Mouse (Mus musculus): Measurements from ENCODE around the gene Trim68.

DNA sequence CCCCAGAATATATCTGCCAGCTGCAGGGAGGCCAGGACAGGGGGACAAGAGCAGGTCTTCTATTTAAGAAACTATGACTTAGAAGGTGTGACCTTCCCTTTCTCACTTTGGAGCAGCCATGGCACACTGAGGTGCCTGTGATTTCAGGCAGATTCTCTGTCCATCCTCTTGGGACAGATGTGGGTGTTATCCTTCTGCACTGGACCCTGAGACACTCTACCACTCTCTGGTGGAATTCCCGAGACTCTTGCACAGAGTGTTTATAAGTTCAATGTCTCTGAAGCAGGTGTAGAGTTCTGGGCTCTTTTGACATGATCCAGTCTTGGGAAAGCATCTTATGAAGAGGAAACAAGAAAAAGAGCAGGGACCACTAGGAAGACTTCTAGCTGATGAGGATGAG lies 49.0 kb downstream of the Trim68 start, which contains the start of gene Olfr554:
- TF ChIP-seq CTCF (IDR thresholded peaks at IDR 0.05; ENCODE audit: low read depth, low read length) = no peak
- no peak for TF ChIP-seq GATA1 (IDR thresholded peaks at IDR 0.05; ENCODE audit: borderline replicate concordance, low read length)
- TF ChIP-seq POLR2AphosphoS5 (IDR thresholded peaks at IDR 0.05; ENCODE audit: insufficient replicate concordance, low read depth, low read length) = no peak
- no peak for TF ChIP-seq GATA2 (IDR thresholded peaks at IDR 0.05; ENCODE audit: borderline replicate concordance, low read depth, low read length)
